Mouse (Mus musculus): Measurements from ENCODE around the gene Vcan.

GRCm38 (mm10) chr13:89709497-89710201 lies 32.7 kb downstream of the Vcan start:
- TF ChIP-seq MYOG (IDR thresholded peaks at IDR 0.05; ENCODE audit: control insufficient read depth, extremely low read depth, insufficient read length) (no peak), CTCF (IDR thresholded peaks at IDR 0.05; ENCODE audit: control insufficient read depth, insufficient read depth, insufficient read length) (no peak), MYOD1 (IDR thresholded peaks at IDR 0.05; ENCODE audit: control insufficient read depth, insufficient read length, low read depth) (no peak), MAX (IDR thresholded peaks at IDR 0.05) (no peak), FOSL1 (IDR thresholded peaks at IDR 0.05; ENCODE audit: insufficient read depth, low read length, poor library complexity, severe bottlenecking) (no peak), CEBPB (IDR thresholded peaks at IDR 0.05; ENCODE audit: low read depth) (no peak)

Measured in C2C12 (cell line).